Mouse (Mus musculus) forebrain, embryonic 15.5 days (tissue): Measurements from ENCODE around the gene Csnk1g2. TPM values are rescaled to one million over a fixed set of nuclear protein-coding genes. Genes with fewer than 3 reads are reported as not detected.

ENCODE experiments used
- ATAC-seq: fragments of 200-750 bp; cut with Nextera tagmentation; replicated peaks from 2 replicates; pipeline ENCODE4 v1.8.0; 2017; ENCODE audit warnings: mild to moderate bottlenecking, moderate TSS enrichment, moderate library complexity
- H3K27ac ChIP-seq: fragments of 300-500 bp; sonication (generic); replicated peaks from 2 replicates; pipeline ENCODE4 v1.5.1; 2015; ENCODE audit warnings: mild to moderate bottlenecking, inconsistent platforms
- H3K27me3 ChIP-seq: fragments of 300-500 bp; sonication (generic); 2 replicates; pipeline ENCODE4 v1.6.1; 2015; ENCODE audit warnings: inconsistent platforms
- H3K36me3 ChIP-seq: fragments of 300-500 bp; sonication (generic); 2 replicates; pipeline ENCODE4 v1.6.1; 2015; ENCODE audit warnings: mild to moderate bottlenecking, inconsistent platforms
- H3K4me1 ChIP-seq: fragments of 300-500 bp; sonication (generic); 2 replicates; pipeline ENCODE4 v1.6.1; 2015; ENCODE audit warnings: inconsistent platforms
- H3K4me2 ChIP-seq: fragments of 300-500 bp; sonication (generic); replicated peaks from 2 replicates; pipeline ENCODE4 v1.6.1; 2015; ENCODE audit warnings: mild to moderate bottlenecking, inconsistent platforms
- H3K4me3 ChIP-seq: fragments of 300-500 bp; sonication (generic); 2 replicates; pipeline ENCODE4 v1.5.1; 2015; ENCODE audit warnings: mild to moderate bottlenecking, inconsistent platforms
- H3K9ac ChIP-seq: fragments of 300-500 bp; sonication (generic); replicated peaks from 2 replicates; pipeline ENCODE4 v1.6.1; 2015; ENCODE audit warnings: mild to moderate bottlenecking, inconsistent platforms
- H3K9me3 ChIP-seq: fragments of 300-500 bp; sonication (generic); 2 replicates; pipeline ENCODE4 v1.6.1; 2016; ENCODE audit warnings: inconsistent platforms
- WGBS: fragments of 180-500 bp; shearing (Covaris S2); methylation state at CpG from one replicate; pipeline ENCODE4 v1.1.7; 2015; ENCODE audit warnings: mixed read lengths; 5-methylcytosine and 5-hydroxymethylcytosine counted together
- polyA plus RNA-seq: library from polyadenylated mRNA; unstranded; fragments of >200 nt; fragmentation: Nextera tagmentation; extraction: Ambion mirVana; gene quantifications from 2 replicates; pipeline ENCODE4 v1.2.1, GENCODE M21; 2015

The Csnk1g2 gene
- polyA plus RNA-seq, 1 experiment from 2014 or later = 126 TPM

DNA sequence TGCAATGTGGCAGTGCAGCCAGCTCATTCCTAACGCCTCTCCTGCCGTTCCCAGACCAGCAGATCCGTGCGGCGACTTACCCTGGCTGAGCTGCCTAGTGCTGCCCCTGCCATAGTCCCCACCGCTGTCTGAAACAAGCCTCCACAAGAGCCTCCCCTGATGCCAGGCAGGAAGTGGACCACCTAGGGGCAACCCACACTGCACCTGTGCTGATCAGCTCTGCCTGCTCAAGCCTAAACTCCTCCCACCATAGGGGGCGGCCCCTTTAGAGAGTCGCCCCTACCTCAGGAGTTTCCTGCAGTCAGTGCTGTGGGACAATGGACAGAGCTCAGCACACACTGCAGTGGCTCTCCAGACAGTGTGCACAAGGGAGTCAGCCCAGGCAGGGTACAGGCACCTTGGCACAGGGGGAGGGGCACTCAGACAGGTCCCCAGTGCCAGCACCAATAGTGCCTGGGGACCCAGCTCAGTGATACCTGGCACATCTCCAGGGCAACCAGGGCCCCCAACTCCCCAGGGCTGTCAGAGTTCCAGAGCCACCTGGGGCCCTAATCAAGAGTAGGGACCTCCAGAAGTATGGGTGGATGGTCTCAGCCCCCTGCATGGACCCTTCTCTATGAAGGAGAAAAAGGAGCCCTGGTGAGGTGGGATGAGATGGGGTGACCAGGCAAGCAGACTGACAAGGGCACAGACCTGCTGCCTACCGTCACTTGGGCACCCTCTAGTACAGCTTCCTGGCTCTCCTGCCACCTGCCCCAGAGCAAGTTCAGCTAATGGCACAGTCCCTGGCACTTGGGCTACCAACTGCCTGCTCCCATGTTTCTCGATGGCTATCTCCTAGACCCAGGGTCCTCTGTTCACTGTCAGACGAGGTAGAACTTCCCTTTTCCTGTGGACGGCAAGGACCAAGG, 37.7 kb upstream of the Csnk1g2 start:
- Histone ChIP-seq H3K9ac (no peak overlapping the region; the same call in 1 of the 2 replicates), H3K36me3 (peaks cover 10% of the 10 kb centered on the region), H3K4me1 (peaks cover 27% of the 10 kb centered on the region), H3K27ac (no peak overlapping the region), H3K9me3 (no peaks in the 10 kb centered on the region), H3K4me3 (no peak overlapping the region), H3K27me3 (no peaks in the 10 kb centered on the region), H3K4me2 (no peak overlapping the region)
- 72% methylated on average over 12 of the region's 12 CpGs for WGBS
- peak; percentile 21; the same call in 1 of the 2 replicates for ATAC-seq

DNA sequence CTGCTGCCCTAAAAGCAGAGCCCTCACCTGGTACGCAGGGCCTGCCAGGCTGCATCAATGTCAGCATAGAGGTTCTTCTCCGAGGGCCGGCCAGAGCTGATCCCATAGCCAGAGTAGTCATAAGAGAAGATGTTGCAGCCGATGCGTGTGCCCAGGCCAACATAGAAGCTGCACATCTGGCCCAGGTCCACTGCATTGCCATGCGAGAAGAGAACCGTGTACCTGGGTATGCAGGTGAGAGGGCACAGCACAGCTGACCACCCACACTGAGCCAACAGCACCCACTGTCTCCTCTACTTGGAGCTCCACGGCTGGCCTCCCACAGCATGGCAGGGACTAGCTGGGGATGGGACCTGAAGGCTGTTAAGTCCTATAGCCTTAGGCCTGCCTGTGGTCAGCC, 37.1 kb upstream of the Csnk1g2 start:
- Histone ChIP-seq H3K4me1 (peaks cover 29% of the 10 kb centered on the region), H3K4me3 (no peak overlapping the region), H3K27me3 (no peaks in the 10 kb centered on the region), H3K9me3 (no peaks in the 10 kb centered on the region), H3K36me3 (peaks cover 10% of the 10 kb centered on the region), H3K27ac (no peak overlapping the region), H3K4me2 (no peak overlapping the region), H3K9ac (0 out of 2 replicates have a peak overlapping the region, but pooled peaks have one; percentile 7)
- ATAC-seq = no peak
- WGBS = 95% methylated on average over 8 of the region's 8 CpGs

DNA sequence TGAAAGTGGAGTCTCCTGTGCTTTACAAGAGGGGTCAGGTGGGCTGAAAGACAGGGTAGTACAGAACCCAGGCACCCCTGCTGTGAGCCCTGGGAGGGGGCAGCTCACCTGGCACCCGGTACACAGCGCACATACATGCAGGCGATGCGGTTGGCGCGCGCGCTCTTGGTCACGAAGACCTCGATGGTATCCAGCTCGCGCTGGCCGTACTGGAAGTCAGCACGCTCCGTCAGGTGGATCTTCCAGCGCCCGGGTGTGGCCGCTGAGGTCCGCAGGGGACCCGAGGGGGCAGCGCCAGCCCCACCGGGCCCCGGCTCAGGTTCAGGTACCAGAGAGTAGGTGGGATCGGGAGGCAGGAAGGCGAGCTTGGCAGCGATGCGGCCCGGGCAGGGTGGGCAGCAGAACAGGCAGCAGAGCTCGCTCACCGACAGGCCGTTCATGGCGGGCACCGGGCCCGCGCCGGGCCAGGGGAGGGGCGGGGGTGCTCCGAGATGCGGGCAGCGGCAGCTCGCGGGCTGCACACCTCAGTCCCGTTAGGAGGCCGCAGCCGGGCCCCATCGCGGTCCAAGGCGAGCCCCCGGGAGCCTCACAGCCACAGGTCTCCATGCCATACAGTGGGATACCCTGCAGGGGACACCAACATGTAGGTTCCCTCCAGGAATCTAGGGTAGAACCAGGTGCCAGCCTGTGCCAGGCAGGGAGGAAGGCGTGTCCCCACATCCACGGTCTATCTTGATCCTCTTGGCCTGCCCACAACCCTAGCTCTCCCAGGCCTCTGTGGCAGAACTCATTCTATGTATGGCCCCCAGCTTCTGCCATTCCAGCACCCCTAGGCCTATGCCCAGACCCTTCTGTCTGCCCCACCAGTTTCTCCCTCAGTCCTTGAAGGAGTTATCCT, 36.0 kb upstream of the Csnk1g2 start:
- H3K9me3 ChIP-seq = no peaks in the 10 kb centered on the region
- H3K4me3 ChIP-seq = no peak overlapping the region
- H3K9ac ChIP-seq = no peak overlapping the region
- 96% methylated on average over 51 of the region's 51 CpGs for WGBS
- ATAC-seq = no peak
- H3K27ac ChIP-seq = peak overlapping the region; percentile 34; the same call in 1 of the 2 replicates
- no peaks in the 10 kb centered on the region for H3K27me3 ChIP-seq
- peaks cover 31% of the 10 kb centered on the region for H3K4me1 ChIP-seq
- peaks cover 10% of the 10 kb centered on the region for H3K36me3 ChIP-seq
- H3K4me2 ChIP-seq = no peak overlapping the region; the same call in 1 of the 2 replicates

DNA sequence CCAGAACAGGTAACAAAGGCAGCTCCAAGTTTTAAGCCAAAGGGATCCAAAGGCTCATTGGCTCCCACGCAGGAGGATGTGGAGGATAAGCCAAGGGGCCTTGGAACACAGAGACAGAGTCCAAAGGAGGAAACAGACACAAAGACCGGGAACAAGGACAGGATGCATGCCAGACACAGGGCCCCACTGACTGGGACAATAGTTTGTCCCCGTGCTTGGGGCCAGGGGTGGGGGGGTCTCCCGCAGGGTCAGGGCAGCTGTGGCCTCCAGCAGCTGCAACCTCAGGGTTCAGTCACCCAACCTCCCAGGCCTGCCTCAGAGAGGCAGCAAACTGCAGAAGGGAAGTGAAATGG, 35.4 kb upstream of the Csnk1g2 start:
- Histone ChIP-seq H3K9me3 (no peaks in the 10 kb centered on the region), H3K27me3 (no peaks in the 10 kb centered on the region), H3K4me1 (peaks cover 31% of the 10 kb centered on the region), H3K36me3 (peaks cover 10% of the 10 kb centered on the region), H3K4me2 (no peak overlapping the region), H3K4me3 (no peak overlapping the region), H3K9ac (no peak overlapping the region), H3K27ac (peak overlapping the region; percentile 34; the same call in 1 of the 2 replicates)
- WGBS = 35% methylated on average over 4 of the region's 4 CpGs
- no peak for ATAC-seq

DNA sequence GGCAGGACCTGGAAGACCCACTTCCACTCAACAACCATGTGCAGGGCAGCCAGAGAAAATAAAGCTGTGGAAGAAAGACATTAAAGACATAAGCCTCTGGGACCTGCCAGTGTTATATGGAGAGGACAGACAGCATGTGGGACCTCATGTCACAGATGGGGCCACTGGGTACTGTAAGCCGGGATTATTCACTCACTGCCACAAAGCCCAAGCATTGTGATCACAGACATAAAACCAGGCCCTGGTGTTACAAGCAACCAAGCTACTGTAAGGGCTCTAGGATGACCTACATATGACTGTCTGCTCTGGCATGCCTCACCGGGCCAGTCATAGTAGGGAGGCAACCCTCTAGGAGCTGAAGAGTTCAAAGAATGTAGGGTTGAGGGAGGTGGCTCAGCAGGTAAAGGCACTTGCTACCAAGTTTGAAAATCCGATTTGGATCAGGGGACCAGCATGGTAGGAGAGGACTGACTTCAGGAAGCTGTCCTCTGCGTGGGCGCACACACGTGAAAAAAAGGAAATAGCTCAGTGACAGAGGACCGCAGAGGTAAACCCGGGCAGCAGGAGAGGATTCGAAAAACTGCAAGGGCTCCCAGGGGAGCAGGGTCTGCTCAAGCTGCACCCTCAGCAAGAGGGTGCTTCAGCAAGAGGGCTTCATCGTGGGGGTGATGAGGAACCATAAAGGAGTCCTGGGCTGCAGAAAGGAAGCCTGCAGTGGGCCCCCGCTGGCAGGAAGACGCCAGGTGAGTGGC, 33.3 kb upstream of the Csnk1g2 start:
- 22% methylated on average over 12 of the region's 12 CpGs for WGBS
- Histone ChIP-seq H3K36me3 (peaks cover 4% of the 10 kb centered on the region; the same call in 1 of the 2 replicates), H3K4me3 (peak overlapping the region; percentile 96), H3K27me3 (no peaks in the 10 kb centered on the region), H3K27ac (no peak overlapping the region), H3K4me1 (peaks cover 29% of the 10 kb centered on the region), H3K9me3 (no peaks in the 10 kb centered on the region), H3K9ac (peak overlapping the region; percentile 93), H3K4me2 (peak overlapping the region; percentile 97)
- ATAC-seq = no peak

DNA sequence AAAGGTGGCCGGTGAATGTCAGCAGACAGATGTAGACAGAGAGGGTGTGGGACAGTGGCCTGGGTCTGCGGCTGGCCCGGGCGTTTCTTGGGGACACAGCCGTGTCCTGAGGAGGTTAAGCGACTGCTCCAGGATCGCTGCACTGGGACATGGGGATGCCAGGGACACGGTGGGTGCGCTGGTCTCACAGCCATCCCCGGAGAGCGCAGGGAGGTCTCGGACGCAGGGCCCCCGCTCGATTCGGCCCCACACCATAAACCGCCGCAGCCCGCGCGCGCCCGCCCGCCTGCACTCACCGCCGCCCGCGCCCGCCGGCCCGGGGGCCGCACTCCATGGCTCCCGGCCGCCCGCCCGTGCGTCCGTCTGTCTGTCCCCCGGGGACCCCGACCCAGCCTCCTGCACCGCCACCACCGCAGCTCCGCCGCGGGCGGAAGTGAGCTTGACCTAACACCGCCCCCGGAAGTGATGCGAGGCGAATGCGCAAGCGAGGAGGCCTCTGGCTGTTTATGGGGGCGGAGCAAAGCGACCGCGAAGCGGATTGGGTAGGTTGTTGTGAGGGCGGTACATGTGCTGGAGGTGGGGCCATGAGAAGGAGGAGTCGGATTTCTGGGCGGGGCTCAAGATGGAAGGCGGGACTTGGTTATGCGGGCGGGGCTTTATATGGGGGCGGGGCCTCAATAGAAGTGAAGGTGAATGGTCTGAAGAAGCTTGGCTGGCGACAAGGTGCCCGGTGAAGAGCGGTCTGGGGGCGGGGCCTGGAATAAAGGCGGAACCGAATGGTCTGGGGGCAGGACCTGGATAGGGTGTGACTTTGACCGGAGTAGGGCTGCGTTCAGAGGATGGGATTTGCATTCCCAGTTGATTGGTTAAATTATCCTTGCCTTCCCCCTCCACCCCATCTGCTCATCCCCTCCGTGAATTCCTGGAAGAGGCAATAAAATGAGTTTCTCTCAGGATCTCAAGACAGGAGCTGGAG, 32.5 kb upstream of the Csnk1g2 start, which contains the start of gene Abhd17a:
Abhd17a (minus strand) TSS at position 463 of the 976 bp plus-strand sequence.
- peak; percentile 98 for ATAC-seq
- under 1% methylated on average over 73 of the region's 73 CpGs for WGBS
- Histone ChIP-seq H3K27ac (peak within 1 kb of the TSS; percentile 64), H3K4me1 (peaks cover 29% of the 10 kb centered on the region), H3K36me3 (peaks cover 4% of the 10 kb centered on the region; the same call in 1 of the 2 replicates), H3K9me3 (no peaks in the 10 kb centered on the region), H3K4me2 (peak within 1 kb of the TSS; percentile 97), H3K4me3 (peak within 1 kb of the TSS; percentile 96), H3K9ac (peak within 1 kb of the TSS; percentile 93), H3K27me3 (no peaks in the 10 kb centered on the region)

- 42% methylated on average over 4 of the region's 4 CpGs for WGBS
- H3K9ac ChIP-seq = no peak overlapping the region
- no peaks in the 10 kb centered on the region for H3K4me1 ChIP-seq
- no peaks in the 10 kb centered on the region for H3K9me3 ChIP-seq
- ATAC-seq = no peak
- H3K27me3 ChIP-seq = peaks cover 4% of the 10 kb centered on the region; the same call in 1 of the 2 replicates
- H3K36me3 ChIP-seq = no peaks in the 10 kb centered on the region
- no peak overlapping the region for H3K4me3 ChIP-seq
- no peak overlapping the region for H3K4me2 ChIP-seq
- no peak overlapping the region for H3K27ac ChIP-seq
Measured at GRCm38 (mm10) chr10:80596318-80596717, 26.3 kb upstream of the Csnk1g2 start.

- H3K4me2 ChIP-seq = peak within 1 kb of the TSS; percentile 78
- peak; percentile 97 for ATAC-seq
- under 1% methylated on average over 54 of the region's 54 CpGs for WGBS
- peak within 1 kb of the TSS; percentile 95 for H3K27ac ChIP-seq
- H3K4me1 ChIP-seq = peaks cover 20% of the 10 kb centered on the region
- H3K27me3 ChIP-seq = peaks cover 4% of the 10 kb centered on the region; the same call in 1 of the 2 replicates
- peak within 1 kb of the TSS; percentile 71 for H3K9ac ChIP-seq
- H3K9me3 ChIP-seq = no peaks in the 10 kb centered on the region
- H3K4me3 ChIP-seq = peak within 1 kb of the TSS; percentile 90
- H3K36me3 ChIP-seq = peaks cover 16% of the 10 kb centered on the region
Measured at GRCm38 (mm10) chr10:80602698-80603325, 19.8 kb upstream of the Csnk1g2 start, which contains the start of the genes Scamp4 and Adat3. Gene Scamp4 (plus strand): TSS chr10:80602872. Gene Adat3 (plus strand): TSS chr10:80602880.

DNA sequence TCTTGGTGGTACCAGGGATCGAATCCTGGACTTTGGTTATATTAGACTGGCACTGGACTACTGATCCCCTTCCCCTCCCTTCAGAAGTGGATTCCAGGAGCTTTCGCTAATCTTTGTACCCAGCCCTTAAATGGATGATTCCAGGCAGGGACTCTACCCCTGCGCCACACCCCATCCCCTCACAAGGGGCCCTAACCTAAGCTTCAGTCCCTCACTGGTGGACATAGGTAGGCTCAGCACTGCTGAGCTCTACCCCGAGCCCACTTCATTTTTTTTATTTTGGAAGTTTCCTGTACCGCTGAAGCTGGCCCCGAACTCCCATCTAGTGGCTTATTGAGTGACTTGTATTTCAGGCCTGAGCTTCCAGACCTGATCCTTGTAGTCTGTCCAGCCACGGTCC, 19.3 kb upstream of the Csnk1g2 start:
- H3K27ac ChIP-seq = peak overlapping the region; percentile 95
- H3K9ac ChIP-seq = peak overlapping the region; percentile 71
- peaks cover 20% of the 10 kb centered on the region for H3K4me1 ChIP-seq
- ATAC-seq = peak; percentile 6; the same call in 1 of the 2 replicates
- peak overlapping the region; percentile 78 for H3K4me2 ChIP-seq
- peaks cover 22% of the 10 kb centered on the region for H3K36me3 ChIP-seq
- peaks cover 4% of the 10 kb centered on the region; the same call in 1 of the 2 replicates for H3K27me3 ChIP-seq
- no peaks in the 10 kb centered on the region for H3K9me3 ChIP-seq
- 27% methylated on average over 7 of the region's 7 CpGs for WGBS
- peak overlapping the region; percentile 90 for H3K4me3 ChIP-seq

DNA sequence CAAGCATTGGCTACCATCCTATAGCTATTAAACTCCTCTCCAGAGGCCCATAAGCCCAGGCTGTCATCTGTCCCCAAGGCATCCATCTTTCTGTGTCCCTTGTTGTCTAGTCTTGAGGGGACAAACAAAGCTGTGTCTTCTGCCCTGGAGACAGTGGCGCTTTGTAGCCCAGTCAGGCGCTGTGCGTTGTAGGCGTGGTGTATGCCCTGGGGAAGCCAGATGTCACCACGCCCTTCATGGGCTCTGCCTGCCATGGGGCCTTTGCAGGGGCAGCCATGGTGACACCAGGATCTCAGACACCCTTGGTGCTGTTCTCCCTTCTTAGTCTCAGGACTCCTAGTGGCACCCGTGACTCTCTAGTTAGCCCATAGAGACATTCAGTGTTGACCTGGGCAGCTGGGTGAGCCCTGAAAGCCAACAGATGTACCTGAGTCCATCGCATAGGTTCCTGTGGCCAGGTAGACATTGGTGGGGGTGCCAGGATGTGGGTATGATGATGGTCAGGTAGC, 18.6 kb upstream of the Csnk1g2 start:
- peaks cover 4% of the 10 kb centered on the region; the same call in 1 of the 2 replicates for H3K27me3 ChIP-seq
- H3K4me3 ChIP-seq = peak overlapping the region; percentile 90; the same call in 1 of the 2 replicates
- no peaks in the 10 kb centered on the region for H3K9me3 ChIP-seq
- H3K27ac ChIP-seq = no peak overlapping the region
- no peak for ATAC-seq
- 96% methylated on average over 7 of the region's 7 CpGs for WGBS
- 0 out of 2 replicates have a peak overlapping the region, but pooled peaks have one; percentile 71 for H3K9ac ChIP-seq
- peak overlapping the region; percentile 78 for H3K4me2 ChIP-seq
- peaks cover 28% of the 10 kb centered on the region for H3K36me3 ChIP-seq
- H3K4me1 ChIP-seq = peaks cover 20% of the 10 kb centered on the region
